ENCODE assay signal across 8 mouse cellular contexts in genomic region chr15:97773108-97773507, GRCm38 (mm10). TPM values are rescaled to one million over a fixed set of nuclear protein-coding genes. Genes with fewer than 3 reads are reported as not detected.
A peak's percentile ranks its signal among the peaks of the same experiment; 100 is the strongest.
DNase-seq lines count a peak whose midpoint lies in the region; ATAC-seq lines count a peak whose summit lies in the region.

No protein-coding gene starts in this region.

- H3K4me2 ChIP-seq in heart, embryonic 14.5 days (ENCODE audit: low read length): peak overlapping the region; percentile 45
- H3K4me2 ChIP-seq in limb, embryonic 12.5 days: peak overlapping the region; percentile 2; the same call in 1 of the 2 replicates
- no peak overlapping the region for H3K4me2 ChIP-seq in neural tube, embryonic 14.5 days (ENCODE audit: low read depth, low read length)
- H3K4me2 ChIP-seq in hindbrain, embryonic 14.5 days (replicated peaks): no peak overlapping the region

- H3K27me3 ChIP-seq in heart, embryonic 14.5 days (ENCODE audit: control insufficient read depth, insufficient read depth, low read length): no peaks in the 10 kb centered on the region
- H3K27me3 ChIP-seq in limb, embryonic 12.5 days: peaks cover 18% of the 10 kb centered on the region
- H3K27me3 ChIP-seq in neural tube, embryonic 14.5 days (ENCODE audit: control insufficient read depth, insufficient read depth, low read length): peaks cover 3% of the 10 kb centered on the region; the same call in 1 of the 2 replicates
- peaks cover 16% of the 10 kb centered on the region for H3K27me3 ChIP-seq in hindbrain, embryonic 14.5 days (ENCODE audit: control insufficient read depth, insufficient read depth, low read length)

- H3K36me3 ChIP-seq in heart, embryonic 14.5 days (ENCODE audit: control insufficient read depth, insufficient read depth, low read length): no peaks in the 10 kb centered on the region
- H3K36me3 ChIP-seq in limb, embryonic 12.5 days: no peaks in the 10 kb centered on the region
- H3K36me3 ChIP-seq in neural tube, embryonic 14.5 days (ENCODE audit: control insufficient read depth, insufficient read depth, low read length): no peaks in the 10 kb centered on the region
- no peaks in the 10 kb centered on the region for H3K36me3 ChIP-seq in hindbrain, embryonic 14.5 days (replicated peaks; ENCODE audit: control insufficient read depth, insufficient read depth)

- DNase-seq in NIH3T3 (ENCODE audit: low read depth): peak; percentile 94
- no peak for DNase-seq in frontal cortex, postnatal 14 days (ENCODE audit: low spot score in 2 of 2)
- DNase-seq in T-cell, adult 2 months (ENCODE audit: low spot score): no peak
- DNase-seq in hindbrain, embryonic 14.5 days (ENCODE audit: low spot score): no peak

- peak; percentile 85 for ATAC-seq in heart, embryonic 14.5 days (ENCODE audit: insufficient number of reproducible peaks, insufficient read depth, low FRiP score, low read depth)
- peak; percentile 60; the same call in 1 of the 2 replicates for ATAC-seq in limb, embryonic 12.5 days (ENCODE audit: insufficient number of reproducible peaks, insufficient read depth, low FRiP score, low TSS enrichment, low read depth)
- peak; percentile 46; the same call in 1 of the 2 replicates for ATAC-seq in neural tube, embryonic 14.5 days (ENCODE audit: low read depth)
- ATAC-seq in hindbrain, embryonic 14.5 days (ENCODE audit: low FRiP score): no peak

- 0 out of 2 replicates have a peak overlapping the region, but pooled peaks have one; percentile 5 for H3K4me3 ChIP-seq in brown adipose tissue, adult 24 weeks (ENCODE audit: insufficient read depth, low read depth, low read length)
- H3K4me3 ChIP-seq in heart, embryonic 14.5 days (ENCODE audit: control insufficient read depth in 1 of 2, insufficient read depth in 1 of 2, low read depth in 1 of 2, low read length in 2 of 2): no peak overlapping the region
- no peak overlapping the region for H3K4me3 ChIP-seq in limb, embryonic 12.5 days (replicated peaks)
- H3K4me3 ChIP-seq in neural tube, embryonic 14.5 days (ENCODE audit: low read depth, low read length): no peak overlapping the region
- no peak overlapping the region for H3K4me3 ChIP-seq in hindbrain, embryonic 14.5 days (replicated peaks; ENCODE audit: low read length)

- no peaks in the 10 kb centered on the region for H3K9me3 ChIP-seq in heart, embryonic 14.5 days (ENCODE audit: control insufficient read depth, low read length)
- H3K9me3 ChIP-seq in limb, embryonic 12.5 days: no peaks in the 10 kb centered on the region
- H3K9me3 ChIP-seq in neural tube, embryonic 14.5 days (ENCODE audit: control insufficient read depth, low read length): no peaks in the 10 kb centered on the region
- H3K9me3 ChIP-seq in hindbrain, embryonic 14.5 days (ENCODE audit: control insufficient read depth, low read length): no peaks in the 10 kb centered on the region

- 3% methylated on average over 5 of the region's 5 CpGs for WGBS in heart, embryonic 14.5 days
- WGBS in limb, embryonic 12.5 days: 35% methylated on average over 5 of the region's 5 CpGs
- 34% methylated on average over 5 of the region's 5 CpGs for WGBS in neural tube, embryonic 14.5 days
- 51% methylated on average over 5 of the region's 5 CpGs for WGBS in hindbrain, embryonic 14.5 days

- H3K9ac ChIP-seq in heart, embryonic 14.5 days (ENCODE audit: low read length): peak overlapping the region; percentile 54
- H3K9ac ChIP-seq in limb, embryonic 12.5 days (replicated peaks): no peak overlapping the region
- H3K9ac ChIP-seq in neural tube, embryonic 14.5 days (replicated peaks; ENCODE audit: low read depth, low read length): no peak overlapping the region
- no peak overlapping the region for H3K9ac ChIP-seq in hindbrain, embryonic 14.5 days

- peak overlapping the region; percentile 96 for H3K27ac ChIP-seq in brown adipose tissue, adult 24 weeks (replicated peaks; ENCODE audit: low read depth, low read length)
- H3K27ac ChIP-seq in heart, embryonic 14.5 days (replicated peaks in 1 of 2; ENCODE audit: control insufficient read depth in 1 of 2, insufficient read depth in 1 of 2, low read depth in 2 of 2, low read length in 2 of 2): peak overlapping the region; percentile 80 to 90
- H3K27ac ChIP-seq in limb, embryonic 12.5 days: peak overlapping the region; percentile 78
- H3K27ac ChIP-seq in neural tube, embryonic 14.5 days (ENCODE audit: low read depth, low read length): no peak overlapping the region
- H3K27ac ChIP-seq in hindbrain, embryonic 14.5 days: no peak overlapping the region

- peaks cover 30% of the 10 kb centered on the region for H3K4me1 ChIP-seq in brown adipose tissue, adult 24 weeks (ENCODE audit: control insufficient read depth, insufficient read depth, insufficient read length, low read length)
- H3K4me1 ChIP-seq in heart, embryonic 14.5 days (ENCODE audit: control insufficient read depth in 2 of 2, insufficient read depth in 2 of 2, low read length in 2 of 2): peaks cover 29 to 33% of the 10 kb centered on the region in 2 experiments
- peaks cover 37% of the 10 kb centered on the region for H3K4me1 ChIP-seq in limb, embryonic 12.5 days (replicated peaks)
- peaks cover 4% of the 10 kb centered on the region for H3K4me1 ChIP-seq in neural tube, embryonic 14.5 days (ENCODE audit: control insufficient read depth, insufficient read depth, low read length)
- peaks cover 1% of the 10 kb centered on the region for H3K4me1 ChIP-seq in hindbrain, embryonic 14.5 days (replicated peaks; ENCODE audit: control insufficient read depth, insufficient read depth, low read length)

RNA-seq across cellular contexts. Expression of gene Slc48a1, which starts 5.2 kb away (rescaled TPM):
- polyA plus RNA-seq in brown adipose tissue, adult 24 weeks (2012; ENCODE audit: insufficient read depth, insufficient read length, missing spikeins): 70.5 and 79.9 TPM in 2 replicates
- 67.1 and 69.6 TPM in 2 replicates for polyA plus RNA-seq in heart, embryonic 14.5 days (2014; fragmentation: Nextera tagmentation; extraction: Ambion mirVana)
- polyA plus RNA-seq in limb, embryonic 12.5 days (2016; fragmentation: Nextera tagmentation; extraction: Ambion mirVana): 34.2 and 36.6 TPM in 2 replicates
- polyA plus RNA-seq in neural tube, embryonic 14.5 days (2014; fragmentation: Nextera tagmentation; extraction: Ambion mirVana): 94.5 and 104 TPM in 2 replicates
- polyA plus RNA-seq in hindbrain, embryonic 14.5 days (2014; fragmentation: Nextera tagmentation; extraction: Ambion mirVana): 92.6 and 101 TPM in 2 replicates

RNA-seq across cellular contexts. Expression of gene Rapgef3, which starts 5.3 kb away (rescaled TPM):
- 6.1 and 6.6 TPM in 2 replicates for polyA plus RNA-seq in brown adipose tissue, adult 24 weeks (2012; ENCODE audit: insufficient read depth, insufficient read length, missing spikeins)
- polyA plus RNA-seq in heart, embryonic 14.5 days (2014; fragmentation: Nextera tagmentation; extraction: Ambion mirVana): 15.9 and 19.2 TPM in 2 replicates
- polyA plus RNA-seq in limb, embryonic 12.5 days (2016; fragmentation: Nextera tagmentation; extraction: Ambion mirVana): 10.1 and 11.1 TPM in 2 replicates
- polyA plus RNA-seq in neural tube, embryonic 14.5 days (2014; fragmentation: Nextera tagmentation; extraction: Ambion mirVana): 6.7 and 9.5 TPM in 2 replicates
- 7.3 and 9.6 TPM in 2 replicates for polyA plus RNA-seq in hindbrain, embryonic 14.5 days (2014; fragmentation: Nextera tagmentation; extraction: Ambion mirVana)

RNA-seq across cellular contexts. Expression of gene Endou, which starts 42.0 kb away (rescaled TPM):
- polyA plus RNA-seq in brown adipose tissue, adult 24 weeks (2012; ENCODE audit: insufficient read depth, insufficient read length, missing spikeins): 0.63 and 2.0 TPM in 2 replicates
- 0.19 and 0.43 TPM in 2 replicates for polyA plus RNA-seq in heart, embryonic 14.5 days (2014; fragmentation: Nextera tagmentation; extraction: Ambion mirVana)
- 0.14 and 0.23 TPM in 2 replicates for polyA plus RNA-seq in limb, embryonic 12.5 days (2016; fragmentation: Nextera tagmentation; extraction: Ambion mirVana)
- polyA plus RNA-seq in neural tube, embryonic 14.5 days (2014; fragmentation: Nextera tagmentation; extraction: Ambion mirVana): 0.41 TPM in 1 of 2 replicates, not detected in the other
- polyA plus RNA-seq in hindbrain, embryonic 14.5 days (2014; fragmentation: Nextera tagmentation; extraction: Ambion mirVana): 0.20 and 0.31 TPM in 2 replicates

Comparison
In these comparisons a context has a peak if more than half of its experiments do, and no peak if none do; other contexts are left out.
1. H3K27ac ChIP-seq: peak in brown adipose tissue, adult 24 weeks (single experiment), heart, embryonic 14.5 days (2 of 2) and limb, embryonic 12.5 days (single experiment); none in neural tube, embryonic 14.5 days (single experiment) and hindbrain, embryonic 14.5 days (single experiment).
2. H3K4me2 ChIP-seq: peak in heart, embryonic 14.5 days (single experiment) and limb, embryonic 12.5 days (single experiment); none in neural tube, embryonic 14.5 days (single experiment) and hindbrain, embryonic 14.5 days (single experiment).